Mouse (Mus musculus) gastrocnemius, adult 2 months (tissue): ENCODE measurements around the gene Ick. TPM values are rescaled to one million over a fixed set of nuclear protein-coding genes. Genes with fewer than 3 reads are reported as not detected.

Source experiments
- DNase-seq: peaks from one replicate; pipeline ENCODE4 v3.0.0; 2022
- H3K27ac ChIP-seq: fragments of 200-600 bp; 2 replicates; pipeline ENCODE4 v1.8.1; 2022; ENCODE audit warnings: mild to moderate bottlenecking
- H3K4me3 ChIP-seq: fragments of 200-600 bp; 2 replicates; pipeline ENCODE4 v1.8.1; 2022; ENCODE audit warnings: mild to moderate bottlenecking, moderate library complexity
- CTCF ChIP-seq: fragments of 200-600 bp; IDR thresholded peaks from 2 replicates; pipeline ENCODE4 v1.8.1; 2022; ENCODE audit warnings: antibody characterized with exemption, mild to moderate bottlenecking, moderate library complexity
- intact Hi-C: fragments of 180-260 bp; cut with DNase I; formaldehyde crosslinking; loops from one replicate; pipeline ENCODE4 v1.15.1; 2025
- total RNA-seq, 2 experiments: library from RNA; stranded (reverse); gene quantifications; 2 replicates each; pipeline ENCODE4 v1.2.3; 2021

Gene Ick
- total RNA-seq, 2 experiments from 2014 or later: 5.0 to 6.4 TPM

- Histone ChIP-seq H3K27ac (peak overlapping the region; percentile 99), H3K4me3 (peak overlapping the region; percentile 79)
- peak; percentile 45 for TF ChIP-seq CTCF
- intact Hi-C loops: no loop called here
- DNase-seq: no peak
Observed at GRCm38 (mm10) chr9:78109656-78110055, 664 bp downstream of the Ick start.

GRCm38 (mm10) chr9:78111456-78111855 is 2.5 kb downstream of the Ick start:
- DNase-seq: no peak
- no peak overlapping the region for H3K27ac ChIP-seq
- intact Hi-C loops: no loop called here
- no peak overlapping the region for H3K4me3 ChIP-seq
- TF ChIP-seq CTCF: no peak

- peak; percentile 95 for DNase-seq
- no peak; the same call in 1 of the 2 replicates for TF ChIP-seq CTCF
- peak overlapping the region; percentile 90 for H3K4me3 ChIP-seq
- intact Hi-C loops: loop anchor here (1.0 to 2.0 kb wide), 3 partner anchors 41 to 81 kb away; no protein-coding TSS in a partner anchor
- H3K27ac ChIP-seq: peak overlapping the region; percentile 96
Observed at GRCm38 (mm10) chr9:78112770-78113537, 4.0 kb downstream of the Ick start.

DNA sequence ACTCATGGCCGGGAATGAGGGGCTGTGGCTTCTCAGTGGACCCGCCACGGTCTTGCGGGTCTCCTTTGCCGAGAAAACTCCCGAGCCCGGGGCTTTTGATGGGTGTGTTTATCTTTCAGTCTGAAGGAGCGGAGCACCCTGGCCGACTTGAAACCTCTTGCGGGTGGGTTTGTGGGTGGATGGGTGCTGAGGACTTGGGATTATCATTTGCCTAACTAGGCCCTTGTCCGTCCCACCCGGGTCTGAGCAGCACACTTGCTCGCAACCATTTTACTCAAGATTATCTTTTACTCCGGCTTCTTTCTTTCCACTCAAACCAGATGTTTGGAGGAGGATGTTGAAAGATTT is 4.5 kb downstream of the Ick start:
- TF ChIP-seq CTCF: no peak
- intact Hi-C loops: loop anchor here (1.0 to 2.0 kb wide), 3 partner anchors 41 to 81 kb away; no protein-coding TSS in a partner anchor
- DNase-seq: no peak
- Histone ChIP-seq H3K4me3 (peak overlapping the region; percentile 90), H3K27ac (peak overlapping the region; percentile 96)

DNA sequence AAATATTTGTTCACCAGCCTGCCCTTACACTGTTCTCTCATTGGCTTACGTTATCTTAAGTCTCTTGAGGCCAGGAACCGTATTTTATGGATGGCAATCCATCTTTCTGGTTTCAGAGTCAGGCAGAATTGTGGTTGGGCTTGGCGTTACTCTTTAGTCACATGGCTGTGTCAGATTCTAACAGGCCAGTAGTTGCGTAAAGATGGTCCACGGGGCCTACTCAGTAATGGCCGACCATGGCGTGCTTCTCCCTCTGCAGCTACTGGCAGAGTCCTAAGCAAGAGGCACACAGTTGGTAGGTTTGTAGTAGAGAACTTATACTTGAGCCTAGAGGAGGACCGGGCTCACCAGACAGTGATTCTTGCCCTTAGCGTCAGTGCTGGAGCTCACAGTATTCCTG is 6.8 kb downstream of the Ick start:
- peak overlapping the region; percentile 90 for H3K4me3 ChIP-seq
- DNase-seq: peak; percentile 61
- no peak for TF ChIP-seq CTCF
- H3K27ac ChIP-seq: peak overlapping the region; percentile 96
- intact Hi-C loops: loop anchor here (2.0 kb wide), 1 partner anchor 23 kb away; no protein-coding TSS in a partner anchor

- TF ChIP-seq CTCF: no peak
- H3K4me3 ChIP-seq: no peak overlapping the region
- peak overlapping the region; percentile 96 for H3K27ac ChIP-seq
- no peak for DNase-seq
- intact Hi-C loops: loop anchor here (2.0 kb wide), 1 partner anchor 21 kb away; no protein-coding TSS in a partner anchor
Observed at GRCm38 (mm10) chr9:78117690-78118089, 8.7 kb downstream of the Ick start.

DNA sequence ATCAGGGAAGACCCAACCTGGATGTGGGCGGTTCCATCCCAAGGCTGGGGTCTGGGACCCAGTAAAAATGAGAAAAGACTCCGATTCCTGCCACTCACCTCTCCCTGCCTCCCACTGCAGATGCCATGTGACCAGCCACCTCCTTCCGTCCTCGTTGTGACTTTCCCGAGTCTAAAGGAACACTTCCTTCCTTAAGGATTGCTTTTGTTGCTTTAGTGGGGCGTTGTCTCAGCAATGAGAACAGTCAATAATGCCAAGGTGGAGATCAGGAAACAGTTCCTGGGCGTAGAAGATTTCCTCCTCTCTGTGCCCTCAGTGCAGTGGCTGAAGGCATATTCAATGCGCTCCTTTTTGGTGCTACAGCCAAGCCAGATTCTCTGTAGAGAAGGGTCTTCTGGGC is 12.4 kb downstream of the Ick start:
- H3K4me3 ChIP-seq: peak overlapping the region; percentile 28
- intact Hi-C loops: no loop called here
- peak overlapping the region; percentile 70 for H3K27ac ChIP-seq

GRCm38 (mm10) chr9:78121985-78122384 is 13.0 kb downstream of the Ick start:
- H3K4me3 ChIP-seq: peak overlapping the region; percentile 9
- intact Hi-C loops: no loop called here
- peak overlapping the region; percentile 70 for H3K27ac ChIP-seq
- no peak for TF ChIP-seq CTCF
- DNase-seq: no peak

More for the DNA sequence above, 12.4 kb downstream of the Ick start:
- DNase-seq: no peak
- no peak for TF ChIP-seq CTCF

GRCm38 (mm10) chr9:78122939-78123712 is 14.1 kb downstream of the Ick start:
- no peak for DNase-seq
- intact Hi-C loops: no loop called here
- no peak for TF ChIP-seq CTCF
- Histone ChIP-seq H3K4me3 (no peak overlapping the region), H3K27ac (peak overlapping the region; percentile 70)

DNA sequence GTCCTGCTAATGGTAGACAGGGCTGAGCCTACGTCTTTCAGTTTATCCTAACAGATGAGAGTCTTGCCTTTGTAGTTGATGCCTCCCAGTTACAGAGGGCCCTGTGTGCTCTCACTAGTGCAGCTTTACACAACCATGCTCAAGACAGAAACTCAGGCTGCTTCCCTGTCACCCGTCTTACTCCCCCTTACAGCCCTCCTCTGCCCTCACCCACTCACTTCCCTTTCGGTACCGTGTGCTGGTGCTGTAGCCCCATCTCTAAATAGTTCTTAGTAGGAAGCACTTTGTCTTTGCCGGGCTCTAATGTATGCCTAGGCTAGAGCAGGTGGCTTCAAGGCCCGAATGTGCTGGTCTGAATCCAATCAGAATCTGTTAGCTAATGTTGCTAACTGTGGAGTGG is 15.3 kb downstream of the Ick start:
- no peak overlapping the region for H3K27ac ChIP-seq
- intact Hi-C loops: no loop called here

GRCm38 (mm10) chr9:78126007-78126406 is 17.0 kb downstream of the Ick start:
- intact Hi-C loops: no loop called here
- no peak for TF ChIP-seq CTCF
- Histone ChIP-seq H3K27ac (peak overlapping the region; percentile 21; the same call in 1 of the 2 replicates), H3K4me3 (no peak overlapping the region)
- no peak for DNase-seq

More for the DNA sequence above, 15.3 kb downstream of the Ick start:
- TF ChIP-seq CTCF: no peak
- no peak overlapping the region for H3K4me3 ChIP-seq
- DNase-seq: no peak

DNA sequence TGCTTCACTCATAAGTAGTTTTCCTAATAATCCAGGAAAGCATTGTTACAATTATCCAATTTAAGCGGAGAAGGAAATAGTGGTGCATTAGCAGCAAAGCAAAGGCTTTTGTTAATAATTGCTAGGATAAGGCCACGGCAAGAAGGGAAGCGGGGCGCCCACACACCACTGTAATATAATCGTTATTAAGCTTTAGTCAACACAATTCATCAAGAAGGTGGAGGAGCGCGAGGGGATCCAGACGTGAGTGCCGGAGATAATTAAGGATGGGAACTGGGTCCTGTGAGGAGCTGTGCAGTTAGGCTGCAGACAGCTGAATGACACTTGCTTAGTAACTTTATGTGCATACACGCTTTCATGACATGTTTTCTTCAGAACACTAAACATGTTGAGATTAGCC is 17.7 kb downstream of the Ick start:
- intact Hi-C loops: no loop called here
- Histone ChIP-seq H3K27ac (no peak overlapping the region), H3K4me3 (no peak overlapping the region)
- DNase-seq: no peak
- no peak for TF ChIP-seq CTCF

GRCm38 (mm10) chr9:78135658-78136057 is 26.7 kb downstream of the Ick start:
- TF ChIP-seq CTCF: no peak
- DNase-seq: no peak
- no peak overlapping the region for H3K4me3 ChIP-seq
- H3K27ac ChIP-seq: no peak overlapping the region
- intact Hi-C loops: no loop called here
